Mouse (Mus musculus) layer of hippocampus, adult 11-12 months (tissue): ENCODE data around the gene Epha3.

Experiments used
- DNase-seq: peaks from one replicate; pipeline ENCODE4 v3.0.0; 2022; ENCODE audit warnings: low spot score

Epha3 gene

DNA sequence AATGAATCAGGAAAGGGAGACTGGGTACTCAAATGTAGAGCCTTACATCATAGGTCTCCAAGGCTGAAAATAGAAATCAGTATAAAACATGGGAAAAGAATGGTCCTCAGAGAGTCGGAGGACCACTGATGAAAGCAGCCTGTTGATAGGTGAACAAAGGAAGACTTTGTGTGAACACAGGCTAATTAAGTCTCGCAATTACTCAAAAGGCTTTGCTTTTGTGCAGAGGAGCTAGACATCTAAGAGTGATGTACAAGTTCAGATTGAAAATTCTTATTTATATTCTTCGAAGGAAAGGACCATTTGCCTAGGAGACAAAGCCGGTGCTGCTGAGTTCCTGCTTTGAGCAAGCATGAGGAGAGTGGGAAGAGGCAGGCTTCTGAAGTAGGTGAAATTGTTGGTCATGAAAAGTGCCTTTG, 363.0 kb downstream of the Epha3 start:
- no peak for DNase-seq
